Mouse (Mus musculus) heart, postnatal 4 days (tissue): ENCODE data around the gene Tmed1. TPM values are rescaled to one million over a fixed set of nuclear protein-coding genes. Genes with fewer than 3 reads are reported as not detected.
A peak's percentile ranks its signal among the peaks of the same experiment; 100 is the strongest.
"Not testable (repeated sequence)": the region's sequence is repeated elsewhere in the genome, so short reads cannot be mapped to it uniquely, and the experiment has no call there.

Experiments used
- DNase-seq: peaks from one replicate; pipeline ENCODE4 v3.0.0; 2021
- microRNA-seq, 2 experiments: library from miRNA; unstranded; fragments of <30 nt; microRNA quantifications; one replicate each; pipeline ENCODE4 v1.2.0; 2021 to 2022
- total RNA-seq, 2 experiments: library from RNA; stranded (reverse); gene quantifications; 2 replicates each; pipeline ENCODE4 v1.2.3; 2021

Gene Tmed1
- total RNA-seq, 2 experiments from 2014 or later, result 38.6 to 46.3 TPM

GRCm38 (mm10) chr9:21469032-21470024 is 40.7 kb downstream of the Tmed1 start:
- peak; percentile 63 for DNase-seq

- not testable (repeated sequence) for DNase-seq
These were observed 45.5 kb downstream of the Tmed1 start for GRCm38 (mm10) chr9:21464565-21464928.

GRCm38 (mm10) chr9:21463766-21464564 is 46.1 kb downstream of the Tmed1 start:
- DNase-seq, result no peak

- DNase-seq, result peak; percentile 77
These were observed 46.9 kb downstream of the Tmed1 start for GRCm38 (mm10) chr9:21463138-21463590.

- DNase-seq, result no peak
These were observed 49.6 kb downstream of the Tmed1 start for GRCm38 (mm10) chr9:21460400-21460940.

GRCm38 (mm10) chr9:21458821-21459220 is 51.2 kb downstream of the Tmed1 start:
- no peak for DNase-seq

Small RNA genes within 50 kb of the gene (microRNA-seq; reads per million reads assigned to microRNA genes)
- 0 reads per million in 2 experiments for gene Mir199a-1

Other genes starting within 250 kb of the Tmed1 start
- gene Atg4d, start 245.0 kb downstream of the Tmed1 start, total RNA-seq, result 10 to 100 TPM; 53.1 to 59.1 TPM
- gene Kri1, start 222.3 kb downstream of the Tmed1 start, total RNA-seq, result 10 to 100 TPM; 18.5 to 21.0 TPM
- gene Cdkn2d, start 218.8 kb downstream of the Tmed1 start, total RNA-seq, result 10 to 100 TPM; 49.5 to 54.6 TPM
- gene Ap1m2, start 197.9 kb downstream of the Tmed1 start, total RNA-seq, result not detected
- 10 to 100 TPM; 63.4 to 65.0 TPM for gene Slc44a2, start 189.6 kb downstream of the Tmed1 start, total RNA-seq
- gene Ilf3, start 142.4 kb downstream of the Tmed1 start, total RNA-seq, result 10 to 100 TPM; 79.5 to 80.1 TPM
- gene Qtrt1, start 98.4 kb downstream of the Tmed1 start, total RNA-seq, result 10 to 100 TPM; 11.3 to 13.3 TPM
- gene Dnm2, start 85.3 kb downstream of the Tmed1 start, total RNA-seq, result 10 to 100 TPM; 83.9 to 86.7 TPM
- gene AB124611, start 15.9 kb upstream of the Tmed1 start, total RNA-seq, result 1 to 10 TPM in 1 of 2 experiments, under 1 TPM in 1; 0.95 to 1.1 TPM
- gene Carm1, start 36.6 kb upstream of the Tmed1 start, total RNA-seq, result 10 to 100 TPM; 70.5 to 79.0 TPM
- 10 to 100 TPM; 32.3 to 36.4 TPM for gene Timm29, start 82.5 kb upstream of the Tmed1 start, total RNA-seq
- 1 to 10 TPM; 6.6 to 7.7 TPM for gene Yipf2, start 82.6 kb upstream of the Tmed1 start, total RNA-seq
- 10 to 100 TPM; 74.5 to 80.1 TPM for gene Smarca4, start 105.9 kb upstream of the Tmed1 start, total RNA-seq
- gene Ldlr, start 213.2 kb upstream of the Tmed1 start, total RNA-seq, result 10 to 100 TPM; 39.9 to 43.5 TPM